Mouse (Mus musculus) right cerebral cortex, adult 2 months (tissue): ENCODE results near the gene Ipo13.

Experiments
- DNase-seq, 2 experiments: peaks; one replicate each; pipeline ENCODE4 v3.0.0; 2021 to 2022; ENCODE audit warnings: low spot score in 2 of 2

The Ipo13 gene

DNA sequence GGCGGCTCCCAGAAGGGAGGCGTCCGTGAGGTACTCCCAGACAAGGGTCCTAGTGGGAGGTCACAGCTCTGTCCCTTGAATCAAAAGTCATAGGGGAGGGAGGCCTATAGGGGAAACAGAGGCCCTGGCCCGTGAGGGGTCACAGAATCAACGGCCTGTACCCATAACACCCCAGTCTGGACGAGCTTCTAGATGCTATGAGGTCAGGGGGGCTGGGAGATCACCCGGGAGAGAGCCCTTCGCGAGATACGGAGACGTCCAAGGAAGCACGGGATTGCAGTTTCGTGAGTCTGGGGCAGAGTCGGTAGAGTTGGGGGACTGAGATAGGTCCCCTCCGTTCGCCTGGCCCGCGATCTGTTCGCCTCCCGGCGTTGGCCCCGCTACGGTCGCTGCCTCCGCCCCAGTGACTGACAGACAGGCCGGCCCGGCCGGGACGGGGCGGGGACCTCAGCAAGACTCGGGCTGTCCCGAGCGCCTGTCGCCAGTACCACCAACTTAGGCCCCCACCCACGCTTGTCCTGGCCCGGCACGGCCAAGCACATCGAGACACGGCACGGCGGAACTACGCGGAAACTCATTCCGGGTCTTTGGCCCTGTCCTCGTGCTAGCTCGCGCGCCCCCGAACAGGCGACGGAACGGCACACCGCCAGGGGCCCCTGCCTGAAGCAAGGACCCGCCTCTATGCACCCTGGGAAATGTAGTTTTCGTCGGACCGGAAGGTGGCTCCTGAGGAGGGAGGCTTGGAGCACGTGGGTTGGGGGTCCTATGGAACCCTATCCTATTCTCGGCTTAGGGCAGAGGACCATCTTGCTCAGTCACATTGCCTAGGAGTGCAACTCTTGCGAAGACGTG lies at the start of gene Ipo13:
Ipo13 (minus strand) TSS at position 409 of the 852 bp plus-strand sequence.
- peak; percentile 92 to 96 for DNase-seq

GRCm38 (mm10) chr4:117957492-117957891 lies 42.7 kb upstream of the Ipo13 start:
- no peak for DNase-seq

DNA sequence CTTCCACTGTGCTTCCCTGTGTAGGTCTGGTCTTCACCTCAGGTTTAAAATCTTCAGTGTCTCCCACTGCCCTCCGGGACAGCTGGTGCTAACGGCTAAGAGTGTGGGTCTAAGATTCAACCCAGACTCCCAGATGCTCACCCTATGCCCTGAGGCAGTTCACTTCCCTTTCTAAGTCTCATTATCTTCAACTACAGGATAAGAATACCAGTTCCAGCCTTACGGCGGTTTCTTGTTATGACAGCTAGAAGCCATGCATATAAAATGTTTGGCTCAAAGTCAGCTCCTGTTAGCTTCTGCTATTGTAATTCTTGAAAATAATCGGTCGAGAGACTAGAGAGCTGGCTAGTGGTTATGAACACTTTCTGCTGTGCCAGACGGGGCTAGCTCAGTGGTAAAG lies 32.7 kb upstream of the Ipo13 start:
- DNase-seq, result no peak

DNA sequence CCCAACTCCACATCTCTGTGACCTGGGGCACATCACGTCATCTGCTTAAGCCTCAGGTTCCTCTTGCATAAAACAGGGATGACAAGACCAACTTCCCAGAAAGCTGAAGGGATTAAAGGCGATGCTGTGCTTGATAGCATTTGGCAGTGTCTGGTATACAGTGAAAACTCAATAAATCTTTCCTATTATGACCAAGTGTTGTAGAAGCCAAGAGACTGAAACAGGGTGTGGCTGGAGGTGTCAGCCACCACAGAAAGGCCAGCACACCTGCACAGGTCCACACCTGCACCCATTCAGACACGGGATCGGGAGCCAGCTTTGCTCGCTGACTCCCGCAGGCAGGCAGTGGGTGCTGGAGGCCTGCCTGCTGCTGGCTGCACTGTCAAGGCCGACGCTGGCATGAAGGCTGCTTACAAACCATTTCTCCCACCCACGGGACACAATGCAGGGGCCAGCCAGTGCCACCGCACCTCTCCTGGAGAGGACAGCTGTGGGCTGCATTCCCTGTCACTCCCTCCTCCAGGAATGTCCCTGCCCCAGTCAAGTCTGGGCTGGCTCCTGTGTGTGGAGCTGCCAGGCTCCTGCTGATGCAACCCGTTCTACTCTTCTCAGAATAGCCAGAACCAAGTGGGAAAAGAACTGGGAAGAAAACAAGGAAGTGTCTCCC lies 32.0 kb upstream of the Ipo13 start:
- peak in 1 of 2 experiments; percentile 6 for DNase-seq

DNA sequence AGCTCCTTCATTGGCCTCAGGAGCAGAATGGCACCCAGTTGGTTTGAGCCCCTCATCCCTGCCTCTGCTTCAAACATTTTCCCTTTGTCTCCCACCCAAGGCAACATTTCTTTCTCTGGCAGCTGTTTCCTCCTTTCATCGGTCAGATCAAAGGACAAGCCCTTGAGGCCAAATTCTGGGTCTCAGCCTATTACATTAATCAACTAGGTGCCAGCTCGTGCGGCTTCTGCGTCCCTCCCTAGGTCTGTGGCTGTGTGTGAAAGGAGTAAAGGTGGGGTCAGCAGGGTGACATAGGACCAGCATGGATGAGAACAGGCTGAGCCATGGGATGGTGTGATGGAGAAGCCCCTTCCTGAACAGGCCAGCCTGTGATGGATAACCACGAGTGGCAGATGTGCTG lies 28.5 kb upstream of the Ipo13 start:
- no peak for DNase-seq

DNA sequence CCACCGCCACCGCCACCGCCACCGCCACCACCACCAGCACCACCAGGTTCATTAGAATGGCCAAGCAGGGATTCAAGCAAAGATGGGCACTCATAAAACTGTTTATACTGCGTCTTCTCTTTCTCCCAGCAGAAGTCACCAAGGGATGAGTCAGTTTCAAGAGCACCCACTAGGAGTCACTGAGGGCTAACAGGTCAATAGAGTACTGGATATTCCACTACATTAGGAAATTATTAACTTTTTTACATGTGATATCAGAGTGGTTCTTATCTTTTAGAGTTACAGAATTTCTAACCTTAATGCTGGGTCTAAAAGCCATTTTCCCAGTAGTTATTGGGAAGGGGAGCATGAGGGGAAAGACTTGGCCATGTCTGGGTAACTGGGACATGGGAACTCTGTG lies 22.2 kb upstream of the Ipo13 start:
- DNase-seq, result no peak

- no peak for DNase-seq
These were observed 19.3 kb upstream of the Ipo13 start for GRCm38 (mm10) chr4:117934081-117934480.

DNA sequence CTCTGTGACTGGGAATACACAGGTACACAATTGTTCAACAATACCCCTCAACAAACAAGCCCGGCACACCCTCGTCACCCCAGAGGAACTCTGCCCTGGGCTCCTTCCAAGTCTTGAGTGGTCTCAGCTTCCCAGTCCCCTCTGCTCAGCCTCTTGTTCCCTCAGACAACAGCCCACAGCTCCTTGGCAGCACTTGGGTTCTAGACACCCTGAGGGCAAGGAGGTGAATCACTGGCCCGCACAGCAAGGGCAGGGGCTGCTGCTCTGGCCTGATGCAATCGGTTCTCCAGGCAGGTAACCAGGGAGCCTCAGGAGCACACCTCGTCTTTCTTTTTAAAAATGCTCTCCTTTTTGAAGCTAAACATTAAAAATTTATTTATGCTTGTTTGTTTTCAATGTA lies 18.4 kb upstream of the Ipo13 start:
- no peak for DNase-seq

DNA sequence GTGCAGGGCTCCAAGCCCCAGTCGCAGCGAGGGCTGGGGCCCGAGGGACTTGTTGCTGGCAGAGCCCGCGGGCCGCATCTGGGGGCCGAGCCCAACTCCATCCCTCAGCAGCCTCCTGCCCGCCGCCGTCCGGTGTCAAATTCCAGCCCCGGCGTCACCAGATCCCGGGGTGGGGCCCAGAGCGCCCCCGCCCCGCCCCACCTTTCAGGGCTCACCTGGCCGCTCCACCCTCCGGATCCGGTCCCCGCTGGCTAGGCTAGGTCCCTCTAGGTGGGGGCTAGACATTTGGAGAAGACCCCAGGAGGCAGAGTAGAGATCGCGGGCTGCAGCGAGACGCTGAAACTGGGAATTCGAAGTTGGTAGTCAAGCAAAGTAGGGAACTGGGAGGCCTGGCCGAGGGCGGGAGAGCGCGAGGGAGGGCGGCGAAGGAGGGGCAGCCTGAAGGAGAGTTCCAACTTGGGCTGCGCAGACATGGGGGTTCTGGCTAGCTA lies 14.6 kb upstream of the Ipo13 start, which contains the start of gene Artn:
Artn (minus strand) TSS at position 373 of the 491 bp plus-strand sequence.
- DNase-seq, result no peak

GRCm38 (mm10) chr4:117928699-117929241 lies 14.0 kb upstream of the Ipo13 start:
- peak; percentile 57 to 68 for DNase-seq

- DNase-seq, result no peak
These were observed 13.4 kb upstream of the Ipo13 start for GRCm38 (mm10) chr4:117928234-117928633.

- peak; percentile 61 to 72 for DNase-seq
These were observed 12.0 kb upstream of the Ipo13 start for GRCm38 (mm10) chr4:117926545-117927482.

DNA sequence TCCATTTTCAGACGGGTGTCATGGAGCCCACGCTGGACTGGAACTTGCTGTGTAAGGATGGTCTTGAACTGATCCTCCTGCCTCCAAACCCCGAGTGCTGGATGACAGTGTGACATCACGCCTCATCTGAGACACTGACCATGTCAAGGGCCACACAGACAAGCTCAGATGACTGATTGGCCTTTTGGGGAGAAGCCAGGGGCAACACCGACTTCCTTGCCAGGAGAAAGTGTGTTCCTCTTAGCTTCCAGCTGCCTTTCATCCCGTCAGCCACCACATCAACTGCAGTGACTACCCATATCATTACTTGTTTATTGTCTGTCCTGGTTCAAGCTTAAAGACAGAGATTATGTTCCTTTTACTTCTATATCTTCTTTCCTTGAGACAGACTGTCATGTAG lies 10.1 kb upstream of the Ipo13 start:
- DNase-seq, result no peak

- DNase-seq, result no peak
These were observed 8.7 kb upstream of the Ipo13 start for GRCm38 (mm10) chr4:117923450-117923849.

- no peak for DNase-seq
These were observed 6.6 kb upstream of the Ipo13 start for GRCm38 (mm10) chr4:117921358-117921757.

DNA sequence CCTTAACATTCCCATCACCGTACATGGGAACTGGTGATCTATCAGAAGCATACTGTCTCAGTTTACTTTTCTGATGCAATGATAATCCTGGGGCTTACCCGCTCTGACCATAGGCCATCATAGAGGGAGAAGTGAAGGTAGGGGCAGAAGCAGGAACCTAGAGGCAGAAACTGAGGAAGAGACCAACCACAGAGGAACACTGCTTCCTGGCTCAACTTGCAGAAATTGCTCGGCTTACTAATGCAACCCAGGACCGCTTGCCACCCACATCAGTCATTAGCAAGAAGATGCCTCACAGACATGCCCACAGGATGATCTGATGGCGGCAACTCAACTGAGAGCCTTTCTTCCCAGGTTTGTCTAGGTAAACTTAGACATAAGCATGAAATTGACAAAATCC lies 4.0 kb upstream of the Ipo13 start:
- no peak for DNase-seq

DNA sequence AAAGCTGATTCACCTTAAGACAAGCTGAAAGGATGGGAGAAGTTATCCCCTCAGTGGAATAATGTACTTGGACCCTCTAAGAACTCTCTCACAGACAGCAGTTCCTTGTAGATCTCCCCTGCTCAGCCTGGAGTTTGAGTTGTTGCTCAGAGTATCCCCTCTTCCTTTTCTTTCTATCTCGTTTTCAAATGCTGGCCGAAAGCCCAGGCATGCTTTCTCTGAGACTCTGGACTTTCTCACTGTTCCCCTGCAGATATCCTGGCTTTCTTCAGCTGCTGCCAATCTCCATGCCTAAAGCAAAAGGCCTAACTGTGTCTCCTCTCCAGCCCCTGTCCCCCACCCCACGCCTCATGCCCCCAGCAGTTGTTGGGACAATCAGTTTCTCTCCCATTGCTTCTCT lies 3.5 kb upstream of the Ipo13 start:
- DNase-seq, result no peak

DNA sequence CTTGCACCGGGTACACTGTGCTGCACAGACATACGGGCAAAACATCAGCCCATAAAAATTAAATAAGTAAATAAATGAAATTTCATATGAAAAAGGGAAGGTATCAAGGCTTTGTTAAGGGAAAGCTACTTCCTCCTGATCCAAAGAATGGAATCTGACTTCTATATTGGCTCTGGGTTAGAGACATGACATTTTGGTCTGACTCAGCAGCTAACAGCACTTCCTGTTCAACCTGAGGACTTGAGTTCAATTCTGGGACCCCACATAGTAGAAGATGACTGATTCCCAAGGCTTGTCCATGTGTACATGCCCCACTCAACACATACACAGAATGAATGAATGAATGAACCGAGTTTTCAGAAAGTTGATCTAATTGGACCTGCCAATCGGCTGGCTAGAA lies 3.0 kb upstream of the Ipo13 start:
- DNase-seq, result no peak

DNA sequence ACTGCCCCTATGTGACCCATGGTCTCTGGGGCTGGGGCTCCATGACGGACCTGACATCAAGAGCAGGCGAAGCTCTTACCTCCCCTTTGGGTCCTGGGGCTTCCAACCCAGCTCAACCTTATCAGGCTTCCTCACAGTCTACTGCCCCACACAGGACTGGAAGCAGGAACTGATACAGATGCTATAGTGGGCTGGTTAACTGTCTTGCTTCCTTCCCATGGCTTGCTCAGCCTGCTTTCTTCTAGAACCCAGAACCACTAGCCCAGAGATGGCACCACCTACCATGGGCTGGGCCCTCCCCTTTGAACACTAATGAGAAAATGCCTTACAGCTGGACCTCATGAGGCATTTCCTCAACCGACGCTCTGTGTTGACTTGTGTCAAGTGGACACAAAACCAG lies 2.6 kb upstream of the Ipo13 start:
- no peak for DNase-seq

DNA sequence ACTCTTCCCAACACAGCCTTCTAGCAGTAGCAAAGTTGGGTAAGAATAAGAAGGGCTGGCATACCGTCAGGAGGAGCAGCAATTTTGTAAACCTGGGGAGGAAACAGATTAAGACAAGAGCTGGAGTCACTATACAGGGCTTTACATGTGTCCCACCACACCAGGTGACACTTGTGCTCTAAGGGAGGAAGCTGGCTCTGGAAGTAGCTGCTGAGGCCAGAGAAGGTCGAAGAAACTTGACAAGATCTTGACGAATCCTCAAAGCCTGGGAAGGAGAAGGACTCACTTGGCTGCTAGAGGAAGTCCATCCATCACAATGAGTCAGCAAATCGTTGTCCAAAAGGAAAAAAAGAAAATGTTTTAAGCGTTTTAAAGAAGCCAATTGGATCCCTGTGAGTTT lies 1.6 kb upstream of the Ipo13 start:
- DNase-seq, result no peak

- no peak for DNase-seq
These were observed 798 bp upstream of the Ipo13 start for GRCm38 (mm10) chr4:117915489-117916105.
